Mouse (Mus musculus) spleen, adult 2 months (tissue): ENCODE results near the gene Fmnl1.

Experiments used
- CTCF ChIP-seq: fragments of 200-500 bp; IDR thresholded peaks from 2 replicates; pipeline ENCODE4 v1.5.1; 2011; ENCODE audit warnings: mild to moderate bottlenecking, inconsistent platforms; ENCODE audit not compliant: insufficient read depth, insufficient read length, insufficient replicate concordance; ENCODE audit errors: extremely low read depth
- POLR2A ChIP-seq: fragments of 200-500 bp; IDR thresholded peaks from 2 replicates; pipeline ENCODE4 v1.6.1; 2011; ENCODE audit warnings: low read depth, low read length, inconsistent platforms

DNA sequence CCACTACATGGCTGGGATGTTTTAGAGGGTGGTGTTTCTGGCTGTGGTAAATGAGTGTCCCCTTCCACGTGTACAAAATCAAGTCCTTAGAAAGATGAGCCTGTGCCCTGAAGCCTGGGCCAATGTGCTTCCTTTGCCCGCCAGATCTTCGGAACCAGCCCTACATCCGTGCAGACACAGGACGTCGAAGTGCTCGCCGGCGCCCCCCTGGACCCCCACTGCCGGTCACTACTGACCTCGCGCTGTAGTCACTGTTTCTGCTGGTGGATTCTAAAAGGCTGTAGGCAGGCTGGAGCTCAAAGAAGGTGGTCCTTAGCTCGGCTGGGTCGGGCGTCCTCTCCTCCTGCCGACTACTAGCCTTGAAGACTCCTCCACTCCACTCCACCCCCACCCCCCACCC, 27.4 kb downstream of the Fmnl1 start:
- TF ChIP-seq CTCF (no peak), POLR2A (no peak)
